Mouse (Mus musculus): ENCODE measurements around the gene Rp9. TPM values are rescaled to one million over a fixed set of nuclear protein-coding genes. Genes with fewer than 3 reads are reported as not detected.

Gene Rp9
- polyA plus RNA-seq, 1 experiment, result not detected

DNA sequence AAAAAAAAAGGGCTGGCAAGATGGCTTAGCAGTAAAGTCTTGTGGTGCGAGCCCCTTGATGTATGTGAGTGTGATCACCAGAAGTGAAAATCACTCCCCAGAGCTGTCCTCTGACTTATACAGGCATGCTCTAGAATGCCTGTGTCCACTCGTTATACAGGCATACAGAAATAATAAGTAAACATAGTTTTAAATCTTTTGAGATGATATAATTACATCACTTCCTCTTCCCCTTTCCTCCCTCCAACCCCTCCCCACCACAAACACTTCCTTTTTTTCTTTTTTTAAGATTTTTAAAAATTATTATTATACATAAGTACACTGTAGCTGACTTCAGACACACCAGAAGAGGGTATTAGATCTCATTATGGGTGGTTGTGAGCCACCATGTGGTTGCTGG is 74.8 kb downstream of the Rp9 start:
- TF ChIP-seq CTCF (IDR thresholded peaks at IDR 0.05; ENCODE audit: insufficient read depth, low read depth, low read length) (no peak), POLR2A (IDR thresholded peaks at IDR 0.05; ENCODE audit: insufficient read depth, low read depth, low read length) (no peak)
- no peak overlapping the region for H3K27ac ChIP-seq (ENCODE audit: insufficient read depth, low read depth, low read length)
- WGBS, result 94% methylated on average over 2 of the region's 2 CpGs
- no peak overlapping the region for H3K4me3 ChIP-seq (ENCODE audit: insufficient read depth, low read depth, low read length)
- H3K4me1 ChIP-seq (ENCODE audit: control insufficient read depth, insufficient read depth, low read length), result no peaks in the 10 kb centered on the region

DNA sequence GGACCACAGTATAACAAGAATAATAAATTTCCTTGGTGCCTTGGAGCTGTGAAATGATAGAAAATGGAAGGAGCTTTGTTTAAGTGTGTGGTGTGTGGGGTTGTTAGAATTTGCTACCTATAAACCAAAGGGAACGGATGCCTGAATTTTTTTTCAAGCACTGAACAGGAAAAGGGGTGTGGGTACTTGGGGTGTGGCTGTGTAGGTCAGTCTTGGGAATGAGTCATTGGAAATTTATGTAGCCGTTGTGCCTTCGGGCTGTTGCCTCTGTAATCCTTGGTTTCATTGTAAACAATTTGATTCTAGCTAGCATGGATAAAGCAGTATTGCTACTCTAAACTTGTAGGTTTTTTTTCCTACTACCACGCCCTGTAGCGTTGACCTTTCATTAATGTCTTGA is 79.2 kb downstream of the Rp9 start:
- WGBS, result 91% methylated on average over 5 of the region's 5 CpGs
- TF ChIP-seq CTCF (IDR thresholded peaks at IDR 0.05; ENCODE audit: insufficient read depth, low read depth, low read length), result no peak
- TF ChIP-seq POLR2A (IDR thresholded peaks at IDR 0.05; ENCODE audit: insufficient read depth, low read depth, low read length), result no peak
- Histone ChIP-seq H3K4me1 (ENCODE audit: control insufficient read depth, insufficient read depth, low read length) (peaks cover 7% of the 10 kb centered on the region), H3K4me3 (ENCODE audit: insufficient read depth, low read depth, low read length) (no peak overlapping the region), H3K27ac (ENCODE audit: insufficient read depth, low read depth, low read length) (no peak overlapping the region)

DNA sequence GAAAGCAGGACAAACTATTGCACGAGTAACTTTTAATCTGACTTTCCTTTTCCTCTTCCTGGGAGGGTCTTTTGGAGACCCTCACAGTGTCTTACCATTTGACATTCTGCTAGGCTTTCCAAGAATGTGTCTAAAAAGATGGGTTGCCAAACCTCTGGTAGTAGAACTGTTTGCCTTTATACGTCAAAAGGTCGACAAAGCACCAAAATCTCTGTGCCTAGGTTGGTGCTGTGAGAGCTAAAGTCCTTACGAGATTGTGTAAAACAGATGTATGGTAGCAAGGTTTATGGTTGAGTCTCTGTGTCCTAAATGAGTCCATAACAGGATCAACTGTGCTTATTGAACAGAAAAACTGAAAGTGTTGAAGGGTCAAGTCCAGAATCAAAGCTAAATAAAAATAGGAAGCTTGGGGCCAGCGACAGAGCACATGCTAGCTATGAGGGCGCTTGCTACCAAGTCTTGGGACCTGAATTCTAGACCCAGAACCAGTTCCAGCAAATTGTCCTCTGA is 79.8 kb downstream of the Rp9 start:
- no peak overlapping the region for H3K27ac ChIP-seq (ENCODE audit: insufficient read depth, low read depth, low read length)
- TF ChIP-seq POLR2A (IDR thresholded peaks at IDR 0.05; ENCODE audit: insufficient read depth, low read depth, low read length), result no peak
- no peak for TF ChIP-seq CTCF (IDR thresholded peaks at IDR 0.05; ENCODE audit: insufficient read depth, low read depth, low read length)
- H3K4me3 ChIP-seq (ENCODE audit: insufficient read depth, low read depth, low read length), result no peak overlapping the region
- peaks cover 7% of the 10 kb centered on the region for H3K4me1 ChIP-seq (ENCODE audit: control insufficient read depth, insufficient read depth, low read length)
- 74% methylated on average over 6 of the region's 6 CpGs for WGBS

GRCm38 (mm10) chr9:22389021-22389476 is 80.5 kb downstream of the Rp9 start, which contains the start of gene Anln:
Gene Anln (minus strand): TSS chr9:22389188.
- Histone ChIP-seq H3K27ac (ENCODE audit: insufficient read depth, low read depth, low read length) (peak within 1 kb of the TSS; percentile 58), H3K4me3 (ENCODE audit: insufficient read depth, low read depth, low read length) (peak within 1 kb of the TSS; percentile 71), H3K4me1 (ENCODE audit: control insufficient read depth, insufficient read depth, low read length) (peaks cover 7% of the 10 kb centered on the region)
- TF ChIP-seq POLR2A (IDR thresholded peaks at IDR 0.05; ENCODE audit: insufficient read depth, low read depth, low read length) (peak; percentile 86), CTCF (IDR thresholded peaks at IDR 0.05; ENCODE audit: insufficient read depth, low read depth, low read length) (no peak)
- under 1% methylated on average over 44 of the region's 44 CpGs for WGBS

GRCm38 (mm10) chr9:22388401-22388980 is 81.1 kb downstream of the Rp9 start:
- H3K27ac ChIP-seq (ENCODE audit: insufficient read depth, low read depth, low read length), result no peak overlapping the region
- TF ChIP-seq CTCF (IDR thresholded peaks at IDR 0.05; ENCODE audit: insufficient read depth, low read depth, low read length) (no peak), POLR2A (IDR thresholded peaks at IDR 0.05; ENCODE audit: insufficient read depth, low read depth, low read length) (no peak)
- peak overlapping the region; percentile 71 for H3K4me3 ChIP-seq (ENCODE audit: insufficient read depth, low read depth, low read length)
- 1% methylated on average over 41 of the region's 41 CpGs for WGBS
- peaks cover 7% of the 10 kb centered on the region for H3K4me1 ChIP-seq (ENCODE audit: control insufficient read depth, insufficient read depth, low read length)

DNA sequence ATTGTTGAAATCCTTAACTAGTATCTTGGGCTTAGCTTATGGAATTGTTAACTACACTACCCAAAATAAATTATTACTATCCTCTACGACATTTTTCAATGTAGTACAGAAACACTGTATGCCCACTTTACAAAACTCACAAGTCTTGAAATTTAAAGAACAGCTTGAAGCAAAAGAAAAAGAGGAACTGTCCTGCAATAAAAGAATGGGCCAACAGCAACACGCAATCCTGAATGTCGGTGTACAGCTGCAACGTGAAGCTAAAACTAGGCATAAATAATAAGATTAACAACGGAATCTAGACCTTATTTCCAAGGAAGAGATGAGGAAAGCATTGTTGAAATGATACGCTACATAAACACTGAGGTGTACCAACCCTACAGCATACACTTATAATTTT is 81.6 kb downstream of the Rp9 start:
- Histone ChIP-seq H3K27ac (ENCODE audit: insufficient read depth, low read depth, low read length) (no peak overlapping the region), H3K4me1 (ENCODE audit: control insufficient read depth, insufficient read depth, low read length) (peaks cover 7% of the 10 kb centered on the region), H3K4me3 (ENCODE audit: insufficient read depth, low read depth, low read length) (no peak overlapping the region)
- 32% methylated on average over 6 of the region's 6 CpGs for WGBS
- TF ChIP-seq POLR2A (IDR thresholded peaks at IDR 0.05; ENCODE audit: insufficient read depth, low read depth, low read length) (no peak), CTCF (IDR thresholded peaks at IDR 0.05; ENCODE audit: insufficient read depth, low read depth, low read length) (no peak)

GRCm38 (mm10) chr9:22385890-22386289 is 83.7 kb downstream of the Rp9 start:
- H3K27ac ChIP-seq (ENCODE audit: insufficient read depth, low read depth, low read length), result no peak overlapping the region
- WGBS, result 71% methylated on average over 2 of the region's 2 CpGs
- TF ChIP-seq POLR2A (IDR thresholded peaks at IDR 0.05; ENCODE audit: insufficient read depth, low read depth, low read length), result no peak
- no peak for TF ChIP-seq CTCF (IDR thresholded peaks at IDR 0.05; ENCODE audit: insufficient read depth, low read depth, low read length)
- H3K4me1 ChIP-seq (ENCODE audit: control insufficient read depth, insufficient read depth, low read length), result peaks cover 7% of the 10 kb centered on the region
- H3K4me3 ChIP-seq (ENCODE audit: insufficient read depth, low read depth, low read length), result no peak overlapping the region

- no peak overlapping the region for H3K4me3 ChIP-seq (ENCODE audit: insufficient read depth, low read depth, low read length)
- no peak overlapping the region for H3K27ac ChIP-seq (ENCODE audit: insufficient read depth, low read depth, low read length)
- TF ChIP-seq POLR2A (IDR thresholded peaks at IDR 0.05; ENCODE audit: insufficient read depth, low read depth, low read length) (no peak), CTCF (IDR thresholded peaks at IDR 0.05; ENCODE audit: insufficient read depth, low read depth, low read length) (no peak)
- no peaks in the 10 kb centered on the region for H3K4me1 ChIP-seq (ENCODE audit: control insufficient read depth, insufficient read depth, low read length)
- WGBS, result 81% methylated on average over 5 of the region's 5 CpGs
Observed at GRCm38 (mm10) chr9:22376086-22376485, 93.5 kb downstream of the Rp9 start.

DNA sequence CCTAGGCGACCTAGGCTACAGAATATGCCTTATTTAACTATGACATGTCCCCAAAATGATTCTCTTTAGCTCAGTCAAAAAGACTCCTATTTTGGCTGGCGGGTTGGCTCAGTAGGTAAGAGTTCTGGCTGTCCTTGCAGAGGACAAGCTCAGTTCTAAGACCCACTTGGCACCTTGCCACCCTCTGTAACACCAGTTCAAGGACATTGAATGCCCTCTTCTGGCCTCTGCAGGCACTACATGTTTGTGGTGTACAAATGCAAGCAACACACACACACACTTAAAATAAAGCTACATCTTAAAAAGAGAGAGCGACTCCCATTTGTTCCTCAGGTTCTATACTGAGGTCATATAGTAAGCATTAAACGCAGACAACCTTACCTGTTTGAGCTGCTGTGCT is 96.8 kb downstream of the Rp9 start:
- 97% methylated on average over 4 of the region's 4 CpGs for WGBS
- Histone ChIP-seq H3K4me1 (ENCODE audit: control insufficient read depth, insufficient read depth, low read length) (peaks cover 3% of the 10 kb centered on the region), H3K4me3 (ENCODE audit: insufficient read depth, low read depth, low read length) (no peak overlapping the region), H3K27ac (ENCODE audit: insufficient read depth, low read depth, low read length) (no peak overlapping the region)
- TF ChIP-seq CTCF (IDR thresholded peaks at IDR 0.05; ENCODE audit: insufficient read depth, low read depth, low read length) (no peak), POLR2A (IDR thresholded peaks at IDR 0.05; ENCODE audit: insufficient read depth, low read depth, low read length) (no peak)
